Mouse (Mus musculus): ENCODE measurements around the gene Epas1.
A peak's percentile ranks its signal among the peaks of the same experiment; 100 is the strongest.

Epas1 gene

DNA sequence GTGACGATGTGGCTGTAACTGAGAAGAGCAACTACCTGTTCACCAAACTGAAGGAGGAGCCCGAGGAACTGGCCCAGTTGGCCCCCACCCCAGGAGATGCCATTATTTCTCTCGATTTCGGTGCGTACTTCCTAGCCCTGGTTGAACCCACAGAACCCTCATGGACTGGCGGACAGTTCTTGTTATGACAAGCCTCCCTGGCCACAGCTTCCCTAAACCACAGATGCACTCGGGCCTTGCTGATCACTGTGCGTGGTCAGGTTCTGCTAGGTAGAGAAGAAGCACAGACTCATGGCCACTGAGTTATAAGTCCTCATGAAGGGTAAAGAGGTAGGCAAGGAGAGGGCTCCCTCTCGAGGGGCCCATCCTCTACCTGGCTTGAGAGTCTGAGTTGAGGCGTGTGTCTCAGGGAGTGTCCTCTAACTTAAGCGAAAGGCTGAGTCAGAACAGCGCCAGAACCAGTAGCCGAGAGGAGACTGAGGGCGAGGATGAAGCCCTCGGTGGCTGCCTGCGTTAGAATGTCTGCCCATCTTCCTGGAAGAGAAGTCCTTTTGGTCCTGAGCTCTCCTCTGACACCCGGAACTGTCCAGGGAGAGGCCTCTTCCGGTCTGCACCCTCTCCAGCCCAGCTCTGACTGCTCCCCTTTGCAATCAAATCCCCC, 71.1 kb downstream of the Epas1 start:
- no peaks in the 10 kb centered on the region for H3K27me3 ChIP-seq (ENCODE audit: control insufficient read depth, insufficient read depth, low read length, poor library complexity, severe bottlenecking)
- DNase-seq (ENCODE audit: low read depth, low spot score) = no peak
- H3K36me3 ChIP-seq (ENCODE audit: control insufficient read depth, insufficient read depth, low read length, poor library complexity, severe bottlenecking) = no peaks in the 10 kb centered on the region

DNA sequence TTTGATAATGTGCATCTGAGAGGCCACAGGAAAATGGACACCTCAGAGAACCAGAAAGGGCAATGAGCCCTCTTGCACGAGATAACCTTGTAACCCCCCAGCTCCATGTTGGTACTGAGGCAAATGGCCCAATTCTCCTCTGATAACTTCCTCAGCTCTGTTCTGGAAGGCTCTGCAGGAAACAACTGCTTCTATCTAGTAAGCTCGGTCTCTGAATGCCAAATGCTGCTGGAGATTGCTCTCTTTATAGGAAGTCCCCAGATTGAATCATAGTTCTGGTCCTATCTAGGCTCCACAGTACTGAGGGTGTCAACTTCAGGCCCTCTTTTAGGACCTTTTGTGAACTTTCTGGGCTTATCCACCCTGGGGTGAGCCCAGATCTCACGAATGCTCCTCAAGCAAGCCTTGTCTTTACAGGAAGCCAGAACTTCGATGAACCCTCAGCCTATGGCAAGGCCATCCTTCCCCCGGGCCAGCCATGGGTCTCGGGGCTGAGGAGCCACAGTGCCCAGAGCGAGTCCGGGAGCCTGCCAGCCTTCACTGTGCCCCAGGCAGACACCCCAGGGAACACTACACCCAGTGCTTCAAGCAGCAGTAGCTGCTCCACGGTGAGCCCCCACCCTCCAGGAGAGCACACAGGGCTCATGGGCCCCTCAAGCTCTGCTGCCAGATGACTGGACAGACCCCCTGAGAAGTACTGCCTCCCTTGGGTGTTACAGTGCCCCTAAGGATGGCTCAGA, 71.8 kb downstream of the Epas1 start:
- Histone ChIP-seq H3K36me3 (ENCODE audit: control insufficient read depth, insufficient read depth, low read length, poor library complexity, severe bottlenecking) (no peaks in the 10 kb centered on the region), H3K27me3 (ENCODE audit: control insufficient read depth, insufficient read depth, low read length, poor library complexity, severe bottlenecking) (no peaks in the 10 kb centered on the region)
- DNase-seq (ENCODE audit: low read depth, low spot score) = no peak

DNA sequence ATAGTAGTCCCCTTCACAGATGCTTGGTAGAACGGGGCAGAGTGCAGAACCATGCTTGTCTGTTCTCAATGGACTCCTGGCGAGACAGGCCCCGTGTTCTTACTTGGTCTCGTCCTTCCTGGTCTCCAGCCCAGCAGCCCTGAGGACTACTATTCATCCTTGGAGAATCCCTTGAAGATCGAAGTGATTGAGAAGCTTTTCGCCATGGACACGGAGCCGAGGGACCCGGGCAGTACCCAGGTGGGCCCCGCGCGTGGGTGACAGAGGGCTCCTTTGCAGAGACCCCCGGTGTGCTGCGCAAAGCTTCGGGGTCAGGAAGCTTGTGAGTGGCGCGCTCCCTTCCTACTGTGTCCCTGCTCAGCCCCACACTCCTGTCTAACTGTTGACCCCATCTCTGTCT, 72.9 kb downstream of the Epas1 start:
- no peak for DNase-seq (ENCODE audit: low read depth, low spot score)
- Histone ChIP-seq H3K36me3 (ENCODE audit: control insufficient read depth, insufficient read depth, low read length, poor library complexity, severe bottlenecking) (no peaks in the 10 kb centered on the region), H3K27me3 (ENCODE audit: control insufficient read depth, insufficient read depth, low read length, poor library complexity, severe bottlenecking) (no peaks in the 10 kb centered on the region)

DNA sequence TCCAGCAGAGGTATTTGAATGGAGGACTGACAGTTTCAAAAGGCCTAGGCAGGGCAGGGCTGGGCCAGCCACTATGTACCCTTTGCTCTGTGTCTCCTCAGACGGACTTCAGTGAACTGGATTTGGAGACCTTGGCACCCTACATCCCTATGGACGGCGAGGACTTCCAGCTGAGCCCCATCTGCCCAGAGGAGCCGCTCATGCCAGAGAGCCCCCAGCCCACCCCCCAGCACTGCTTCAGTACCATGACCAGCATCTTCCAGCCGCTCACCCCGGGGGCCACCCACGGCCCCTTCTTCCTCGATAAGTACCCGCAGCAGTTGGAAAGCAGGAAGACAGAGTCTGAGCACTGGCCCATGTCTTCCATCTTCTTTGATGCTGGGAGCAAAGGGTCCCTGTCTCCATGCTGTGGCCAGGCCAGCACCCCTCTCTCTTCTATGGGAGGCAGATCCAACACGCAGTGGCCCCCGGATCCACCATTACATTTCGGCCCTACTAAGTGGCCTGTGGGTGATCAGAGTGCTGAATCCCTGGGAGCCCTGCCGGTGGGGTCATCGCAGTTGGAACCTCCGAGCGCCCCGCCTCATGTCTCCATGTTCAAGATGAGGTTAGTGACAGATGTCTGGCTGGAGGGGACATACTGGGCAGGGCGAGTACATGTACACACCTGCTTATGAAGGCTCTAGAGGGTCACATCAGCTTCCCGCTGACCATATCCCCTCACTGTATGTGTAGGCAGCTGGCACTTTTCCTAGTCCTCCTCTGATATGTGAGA, 74.1 kb downstream of the Epas1 start:
- no peaks in the 10 kb centered on the region for H3K27me3 ChIP-seq (ENCODE audit: control insufficient read depth, insufficient read depth, low read length, poor library complexity, severe bottlenecking)
- H3K36me3 ChIP-seq (ENCODE audit: control insufficient read depth, insufficient read depth, low read length, poor library complexity, severe bottlenecking) = no peaks in the 10 kb centered on the region
- no peak for DNase-seq (ENCODE audit: low read depth, low spot score)

DNA sequence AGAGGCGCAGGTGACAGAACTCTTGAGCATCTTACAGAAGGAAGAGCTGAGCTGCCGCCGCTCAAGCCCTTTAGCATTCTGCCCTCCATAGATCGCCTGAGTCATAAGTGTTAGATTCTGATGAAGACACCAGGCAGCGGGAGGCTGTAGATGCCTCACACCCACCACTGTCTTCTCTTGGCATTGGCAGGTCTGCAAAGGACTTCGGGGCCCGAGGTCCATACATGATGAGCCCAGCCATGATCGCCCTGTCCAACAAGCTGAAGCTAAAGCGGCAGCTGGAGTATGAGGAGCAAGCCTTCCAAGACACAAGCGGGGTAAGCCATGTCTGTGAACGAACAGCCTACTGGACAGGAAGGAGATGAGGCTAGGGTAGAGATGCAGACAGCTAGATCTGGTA, 75.0 kb downstream of the Epas1 start:
- H3K36me3 ChIP-seq (ENCODE audit: control insufficient read depth, insufficient read depth, low read length, poor library complexity, severe bottlenecking) = no peaks in the 10 kb centered on the region
- DNase-seq (ENCODE audit: low read depth, low spot score) = no peak
- no peaks in the 10 kb centered on the region; the same call in 1 of the 2 replicates for H3K27me3 ChIP-seq (ENCODE audit: control insufficient read depth, insufficient read depth, low read length, poor library complexity, severe bottlenecking)

DNA sequence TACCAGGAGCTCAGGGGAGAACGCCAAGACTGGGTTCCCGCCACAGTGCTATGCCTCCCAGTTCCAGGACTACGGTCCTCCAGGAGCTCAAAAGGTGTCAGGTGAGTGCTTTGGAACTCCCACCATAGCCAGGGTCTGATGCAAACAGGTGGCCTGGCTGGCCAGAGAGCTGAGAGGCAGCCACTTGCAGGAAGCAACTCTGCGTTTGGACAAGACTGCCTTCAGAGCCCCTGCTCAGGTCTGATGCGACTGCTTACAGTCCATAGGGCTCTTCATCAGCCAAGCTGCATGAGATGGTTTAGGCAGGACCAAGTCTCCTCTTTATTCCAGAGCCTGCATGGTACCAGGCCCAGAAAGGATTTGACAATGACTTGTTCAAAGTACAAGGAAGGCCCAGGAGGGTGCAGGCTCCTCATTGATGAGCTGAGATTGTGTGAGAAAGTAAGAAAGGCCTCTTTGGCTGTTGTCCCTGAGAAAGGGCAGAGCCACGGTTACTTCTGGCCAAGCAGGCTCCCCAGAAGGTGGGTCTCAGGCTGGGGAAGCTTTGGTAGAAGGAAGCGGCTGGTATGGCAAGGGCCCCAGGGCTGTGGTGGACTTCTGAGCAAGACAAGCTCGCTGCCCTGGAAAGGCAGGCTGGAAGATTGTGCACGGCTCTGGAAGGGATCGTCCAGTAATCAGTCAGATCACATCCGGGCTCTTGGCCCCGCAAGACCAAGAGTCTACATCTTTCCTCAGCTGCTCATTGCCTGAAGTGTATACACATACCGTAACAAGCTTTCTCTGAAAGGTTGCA, 76.1 kb downstream of the Epas1 start:
- DNase-seq (ENCODE audit: low read depth, low spot score) = no peak
- Histone ChIP-seq H3K36me3 (ENCODE audit: control insufficient read depth, insufficient read depth, low read length, poor library complexity, severe bottlenecking) (no peaks in the 10 kb centered on the region), H3K27me3 (ENCODE audit: control insufficient read depth, insufficient read depth, low read length, poor library complexity, severe bottlenecking) (no peaks in the 10 kb centered on the region; the same call in 1 of the 2 replicates)

DNA sequence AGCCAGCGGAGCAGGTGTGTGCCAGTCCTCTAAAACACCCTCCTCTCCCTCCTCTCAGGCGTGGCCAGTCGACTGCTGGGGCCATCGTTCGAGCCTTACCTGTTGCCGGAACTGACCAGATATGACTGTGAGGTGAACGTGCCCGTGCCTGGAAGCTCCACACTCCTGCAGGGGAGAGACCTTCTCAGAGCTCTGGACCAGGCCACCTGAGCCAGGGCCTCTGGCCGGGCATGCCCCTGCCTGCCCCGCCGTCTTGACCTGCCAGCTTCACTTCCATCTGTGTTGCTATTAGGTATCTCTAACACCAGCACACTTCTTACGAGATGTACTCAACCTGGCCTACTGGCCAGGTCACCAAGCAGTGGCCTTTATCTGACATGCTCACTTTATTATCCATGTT, 77.4 kb downstream of the Epas1 start:
- no peaks in the 10 kb centered on the region; the same call in 1 of the 2 replicates for H3K27me3 ChIP-seq (ENCODE audit: control insufficient read depth, insufficient read depth, low read length, poor library complexity, severe bottlenecking)
- DNase-seq (ENCODE audit: low read depth, low spot score) = no peak
- no peaks in the 10 kb centered on the region for H3K36me3 ChIP-seq (ENCODE audit: control insufficient read depth, insufficient read depth, low read length, poor library complexity, severe bottlenecking)

DNA sequence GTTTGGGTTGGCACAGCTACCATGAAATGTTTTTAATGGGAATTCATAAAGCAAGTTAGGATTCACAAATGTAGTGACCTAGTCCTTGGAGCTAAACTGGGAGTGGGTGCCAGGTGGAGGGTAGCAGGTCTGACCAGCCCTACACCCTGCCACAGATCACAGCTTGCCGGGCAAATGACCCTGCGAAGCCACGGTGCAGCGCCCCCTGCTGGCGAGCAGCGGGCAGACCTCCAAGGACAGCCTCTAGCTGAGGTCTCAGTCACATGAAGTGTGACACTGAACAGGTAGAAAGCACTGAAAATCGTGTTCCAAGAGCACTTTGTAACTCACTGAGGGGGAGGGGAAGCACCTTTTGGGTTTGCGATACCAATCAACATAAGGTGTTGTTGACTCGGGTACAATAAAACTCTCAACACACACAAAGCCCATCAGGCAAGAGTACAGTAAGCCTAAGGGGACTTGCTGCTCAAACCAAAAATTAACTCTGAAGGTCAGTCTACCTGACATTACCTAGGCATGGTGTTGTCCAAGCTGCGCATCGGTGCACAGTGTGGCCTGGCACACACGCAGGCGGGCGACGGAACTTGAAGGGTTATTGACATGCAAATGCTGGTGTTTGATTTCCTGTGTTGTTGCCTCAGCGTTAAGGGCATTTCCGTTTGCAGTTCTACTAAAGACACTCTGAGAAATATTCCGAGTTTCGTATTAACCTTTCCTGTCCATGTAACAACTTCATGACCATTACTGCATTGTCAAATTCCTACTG, 79.2 kb downstream of the Epas1 start:
- Histone ChIP-seq H3K27me3 (ENCODE audit: control insufficient read depth, insufficient read depth, low read length, poor library complexity, severe bottlenecking) (no peaks in the 10 kb centered on the region; the same call in 1 of the 2 replicates), H3K36me3 (ENCODE audit: control insufficient read depth, insufficient read depth, low read length, poor library complexity, severe bottlenecking) (no peaks in the 10 kb centered on the region)
- peak; percentile 34 for DNase-seq (ENCODE audit: low read depth, low spot score)

DNA sequence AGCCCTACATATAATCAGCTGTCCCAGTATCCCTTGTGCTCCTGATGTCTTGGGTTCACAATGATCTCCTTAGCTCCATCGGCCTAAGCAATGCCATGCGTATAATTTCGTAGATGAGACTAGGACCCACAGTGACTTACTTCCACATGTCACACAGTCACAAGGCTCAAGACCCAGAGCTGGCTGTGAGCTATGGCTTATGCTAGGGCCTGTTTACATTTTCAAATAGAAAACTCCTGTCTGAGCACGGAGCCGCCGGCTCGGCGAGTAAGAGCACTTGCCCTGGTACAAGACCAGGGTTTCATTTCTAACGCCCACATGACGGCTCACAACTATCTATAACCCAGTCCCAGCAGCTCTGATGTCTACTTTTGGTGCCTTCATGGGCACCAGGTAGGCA, 80.4 kb downstream of the Epas1 start:
- no peak for DNase-seq (ENCODE audit: low read depth, low spot score)
- Histone ChIP-seq H3K27me3 (ENCODE audit: control insufficient read depth, insufficient read depth, low read length, poor library complexity, severe bottlenecking) (no peaks in the 10 kb centered on the region; the same call in 1 of the 2 replicates), H3K36me3 (ENCODE audit: control insufficient read depth, insufficient read depth, low read length, poor library complexity, severe bottlenecking) (no peaks in the 10 kb centered on the region)

DNA sequence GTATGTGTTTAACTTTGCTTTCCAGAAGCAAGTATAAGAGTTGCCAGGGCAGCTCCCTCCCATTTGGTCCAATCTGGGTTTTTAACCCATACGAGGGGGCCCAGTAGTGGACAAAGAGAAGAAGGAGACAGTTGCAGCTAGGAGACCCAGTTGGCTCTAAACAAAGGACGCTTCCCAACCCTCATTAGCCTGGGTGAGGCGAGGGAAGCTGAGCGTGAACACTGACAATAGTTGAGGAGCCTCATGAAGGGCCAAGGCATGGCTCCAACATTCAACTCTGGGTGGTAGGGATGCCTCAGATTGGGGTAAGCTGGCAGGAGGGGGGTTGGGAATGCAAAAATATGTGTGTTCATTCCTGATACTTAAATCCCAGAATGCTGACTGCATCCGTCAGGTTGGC, 85.8 kb downstream of the Epas1 start:
- no peaks in the 10 kb centered on the region for H3K36me3 ChIP-seq (ENCODE audit: control insufficient read depth, insufficient read depth, low read length, poor library complexity, severe bottlenecking)
- DNase-seq (ENCODE audit: low read depth, low spot score) = no peak
- no peaks in the 10 kb centered on the region for H3K27me3 ChIP-seq (ENCODE audit: control insufficient read depth, insufficient read depth, low read length, poor library complexity, severe bottlenecking)

DNA sequence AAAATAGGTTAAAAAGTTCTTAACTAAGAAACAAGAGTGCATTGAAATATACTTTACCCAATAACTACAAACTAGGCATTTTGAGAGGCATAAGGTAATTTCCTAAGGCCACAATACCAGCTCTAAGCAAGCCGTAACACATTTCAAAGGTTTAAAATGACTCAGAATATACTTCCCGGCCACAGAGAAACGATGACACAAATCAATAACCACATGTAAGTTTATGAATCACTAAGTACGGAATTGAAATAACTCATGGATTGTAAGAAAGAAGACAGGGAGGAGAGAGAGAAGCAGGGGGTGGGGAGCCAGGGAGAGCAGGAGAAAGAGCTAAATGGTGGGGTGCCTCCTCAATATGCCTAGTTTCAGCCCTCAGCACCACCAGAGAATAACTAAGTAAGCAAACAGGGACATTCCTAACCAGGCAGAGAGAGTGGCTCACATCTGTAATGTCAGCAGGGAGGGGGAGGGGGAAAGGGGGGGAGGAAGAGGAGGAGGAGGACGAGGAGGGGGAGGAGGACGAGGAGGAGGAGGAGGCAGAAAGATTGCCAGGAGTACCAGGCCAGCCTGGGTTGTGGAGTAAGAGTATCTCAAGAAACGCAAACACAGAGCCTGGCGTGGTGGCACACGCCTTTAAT, 97.3 kb downstream of the Epas1 start:
- H3K27me3 ChIP-seq (ENCODE audit: control insufficient read depth, insufficient read depth, low read length, poor library complexity, severe bottlenecking) = no peaks in the 10 kb centered on the region
- DNase-seq (ENCODE audit: low read depth, low spot score) = no peak

DNA sequence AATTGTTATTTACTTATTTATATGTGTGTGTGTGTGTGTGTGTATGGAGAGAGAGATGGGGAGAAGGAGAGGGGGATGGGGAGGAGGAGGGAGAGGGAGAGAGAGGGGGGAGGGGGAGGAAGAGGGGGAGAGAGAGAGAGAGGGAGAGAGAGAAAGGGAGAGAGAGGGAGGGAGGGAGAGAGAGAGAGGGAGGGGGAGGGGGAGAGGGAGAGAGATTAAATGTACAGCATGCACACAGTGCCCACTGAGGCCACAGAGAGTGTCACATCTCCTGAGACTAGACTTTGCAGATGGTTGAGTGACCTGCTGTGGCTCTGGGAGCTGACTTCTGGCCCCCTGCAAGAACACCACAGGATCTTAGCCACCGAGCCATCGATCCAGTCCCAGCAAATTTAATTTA, 98.3 kb downstream of the Epas1 start:
- Histone ChIP-seq H3K36me3 (ENCODE audit: control insufficient read depth, insufficient read depth, low read length, poor library complexity, severe bottlenecking) (no peaks in the 10 kb centered on the region), H3K27me3 (ENCODE audit: control insufficient read depth, insufficient read depth, low read length, poor library complexity, severe bottlenecking) (no peaks in the 10 kb centered on the region)
- DNase-seq (ENCODE audit: low read depth, low spot score) = no peak

More for the DNA sequence above, 97.3 kb downstream of the Epas1 start:
- H3K36me3 ChIP-seq (ENCODE audit: control insufficient read depth, insufficient read depth, low read length, poor library complexity, severe bottlenecking) = no peaks in the 10 kb centered on the region

DNA sequence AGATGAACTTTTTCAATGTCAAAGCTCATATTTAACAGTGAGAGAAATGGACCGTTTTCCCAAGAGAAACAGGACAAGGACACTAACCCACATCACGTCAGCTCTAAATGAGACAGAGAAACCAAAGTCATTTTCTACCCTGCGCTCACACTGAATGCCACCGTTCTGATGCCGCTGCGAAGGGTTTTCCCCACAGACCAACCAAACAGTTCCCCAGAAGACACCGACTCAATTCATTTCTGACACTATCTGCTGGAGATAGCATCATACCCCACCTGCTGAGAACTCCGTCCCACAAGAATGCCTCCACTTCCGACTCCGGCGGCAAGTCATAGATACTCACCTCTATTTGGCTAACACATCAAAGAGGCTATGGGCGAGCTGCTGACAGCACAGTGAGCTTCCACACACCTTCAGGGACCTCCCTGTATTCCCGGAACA, 99.1 kb downstream of the Epas1 start:
- Histone ChIP-seq H3K27me3 (ENCODE audit: control insufficient read depth, insufficient read depth, low read length, poor library complexity, severe bottlenecking) (no peaks in the 10 kb centered on the region), H3K36me3 (ENCODE audit: control insufficient read depth, insufficient read depth, low read length, poor library complexity, severe bottlenecking) (no peaks in the 10 kb centered on the region)
- no peak for DNase-seq (ENCODE audit: low read depth, low spot score)

Data from splenic B cell, adult 2 months (primary cell).